Mouse (Mus musculus) megakaryocyte, embryonic 14.5 days (primary cell): ENCODE data around the gene Adam11.

Experiments used
- FLI1 ChIP-seq: IDR thresholded peaks from 2 replicates; pipeline ENCODE4 v1.6.1; 2012; ENCODE audit warnings: low read length, inconsistent platforms, mixed read lengths
- GATA1 ChIP-seq: IDR thresholded peaks from 3 replicates; pipeline ENCODE4 v1.6.1; 2012; ENCODE audit warnings: mixed read lengths, low read length, inconsistent platforms, borderline replicate concordance

DNA sequence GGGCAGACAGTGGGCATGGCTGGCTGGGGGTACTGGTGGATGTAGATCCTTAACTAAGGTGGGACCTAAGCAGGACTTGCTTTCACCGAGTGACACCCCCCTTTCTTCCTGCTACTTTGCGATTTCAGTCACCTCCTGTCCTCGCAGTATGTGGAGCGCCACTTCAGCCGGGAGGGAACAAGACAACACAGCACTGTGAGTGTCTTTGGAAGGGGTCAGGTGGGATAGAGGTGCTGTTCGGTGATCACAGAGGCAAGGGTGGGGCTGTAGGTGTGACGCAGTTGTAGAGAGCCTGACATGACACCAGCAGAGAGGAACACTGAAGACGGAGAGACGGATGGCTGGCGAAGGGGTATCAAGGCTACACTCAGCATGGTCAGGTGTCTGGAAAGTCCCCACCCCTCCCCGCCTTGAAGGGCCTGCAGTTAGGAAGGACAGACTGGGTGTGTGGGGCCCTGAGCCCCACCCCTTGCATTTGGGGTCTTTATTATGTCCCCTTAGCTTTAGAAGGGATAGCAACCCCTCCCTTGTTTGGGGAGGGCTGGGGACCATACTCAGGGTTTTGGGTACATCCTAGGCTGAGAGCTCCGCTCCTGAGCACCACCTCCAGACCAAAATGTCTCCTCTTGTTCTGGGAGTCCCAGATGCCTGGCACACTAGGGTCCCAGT, 8.9 kb downstream of the Adam11 start:
- no peak for TF ChIP-seq GATA1
- TF ChIP-seq FLI1: no peak
